Mouse (Mus musculus): ENCODE measurements around the gene Ifrd1.

DNA sequence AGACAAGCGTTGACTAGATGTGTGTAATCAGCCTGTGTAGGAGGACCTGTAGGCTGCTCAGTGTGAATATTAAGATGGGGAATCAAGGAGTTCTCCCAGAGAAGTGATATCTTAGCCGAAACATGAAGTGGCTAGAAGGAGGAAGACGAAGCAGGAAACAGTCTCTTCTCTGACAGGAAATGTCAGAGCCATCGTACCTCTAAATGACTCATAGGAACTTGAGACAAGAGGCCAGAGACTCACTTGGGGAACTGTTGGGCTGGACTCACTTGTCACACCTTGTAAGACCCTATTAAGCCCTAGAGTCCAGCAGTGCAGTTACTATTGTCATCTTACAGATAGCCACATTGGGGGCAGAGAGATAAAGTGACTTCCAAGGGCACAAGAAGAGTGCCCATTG lies 25.0 kb upstream of the Ifrd1 start:
- TF ChIP-seq CTCF (IDR thresholded peaks at IDR 0.05; ENCODE audit: low read depth) (no peak), EP300 (IDR thresholded peaks at IDR 0.05; ENCODE audit: low read depth) (no peak)
